Mouse (Mus musculus) lung, postnatal 36 days (tissue): ENCODE results near the gene Prrc2c.
A peak's percentile ranks its signal among the peaks of the same experiment; 100 is the strongest.
"Not testable (repeated sequence)": the region's sequence is repeated elsewhere in the genome, so short reads cannot be mapped to it uniquely, and the experiment has no call there.

Experiments
- DNase-seq: peaks from one replicate; pipeline ENCODE4 v3.0.0; 2022; ENCODE audit warnings: mixed read lengths

Gene Prrc2c

GRCm38 (mm10) chr1:162665486-162666174 lies 74.7 kb downstream of the Prrc2c start:
- no peak for DNase-seq

- peak; percentile 89 for DNase-seq
These were observed 75.4 kb downstream of the Prrc2c start for GRCm38 (mm10) chr1:162664826-162665475.

- peak; percentile 17 for DNase-seq
These were observed 80.0 kb downstream of the Prrc2c start for GRCm38 (mm10) chr1:162660276-162660860.

- no peak for DNase-seq
These were observed 82.2 kb downstream of the Prrc2c start, which contains the start of gene Myocos for GRCm38 (mm10) chr1:162658119-162658518. Gene Myocos (minus strand): TSS chr1:162658219.

- no peak for DNase-seq
These were observed 91.9 kb downstream of the Prrc2c start for GRCm38 (mm10) chr1:162648416-162648815.

- DNase-seq = peak; percentile 44
These were observed 94.2 kb downstream of the Prrc2c start for GRCm38 (mm10) chr1:162646083-162646686.

- DNase-seq = peak; percentile 88
These were observed 96.6 kb downstream of the Prrc2c start for GRCm38 (mm10) chr1:162643752-162644151.

GRCm38 (mm10) chr1:162642591-162642990 lies 97.8 kb downstream of the Prrc2c start:
- no peak for DNase-seq

- peak; percentile 38 for DNase-seq
These were observed 100.5 kb downstream of the Prrc2c start for GRCm38 (mm10) chr1:162639861-162640260.

- no peak for DNase-seq
These were observed 101.2 kb downstream of the Prrc2c start, which contains the start of gene Myoc for GRCm38 (mm10) chr1:162639051-162639750. Gene Myoc (plus strand): TSS chr1:162639155.

- no peak for DNase-seq
These were observed 101.8 kb downstream of the Prrc2c start for GRCm38 (mm10) chr1:162638535-162638934.

GRCm38 (mm10) chr1:162636516-162636915 lies 103.8 kb downstream of the Prrc2c start:
- DNase-seq = no peak

- DNase-seq = peak; percentile 18
These were observed 104.9 kb downstream of the Prrc2c start for GRCm38 (mm10) chr1:162635291-162635931.

GRCm38 (mm10) chr1:162628326-162628725 lies 112.0 kb downstream of the Prrc2c start:
- DNase-seq = not testable (repeated sequence)

- not testable (repeated sequence) for DNase-seq
These were observed 112.5 kb downstream of the Prrc2c start for GRCm38 (mm10) chr1:162627821-162628220.

- DNase-seq = peak; percentile 58
These were observed 115.1 kb downstream of the Prrc2c start for GRCm38 (mm10) chr1:162625229-162625628.

- DNase-seq = no peak
These were observed 116.5 kb downstream of the Prrc2c start for GRCm38 (mm10) chr1:162623895-162624294.
